Mouse (Mus musculus) CD4-positive helper T cell, adult 2 months (primary cell): ENCODE data around the gene Fank1.
A peak's percentile ranks its signal among the peaks of the same experiment; 100 is the strongest.

Experiments
- DNase-seq: peaks from one replicate; pipeline ENCODE4 v3.0.0-alpha.2; 2012; ENCODE audit warnings: low read depth, missing footprints, low spot score

Fank1 gene

DNA sequence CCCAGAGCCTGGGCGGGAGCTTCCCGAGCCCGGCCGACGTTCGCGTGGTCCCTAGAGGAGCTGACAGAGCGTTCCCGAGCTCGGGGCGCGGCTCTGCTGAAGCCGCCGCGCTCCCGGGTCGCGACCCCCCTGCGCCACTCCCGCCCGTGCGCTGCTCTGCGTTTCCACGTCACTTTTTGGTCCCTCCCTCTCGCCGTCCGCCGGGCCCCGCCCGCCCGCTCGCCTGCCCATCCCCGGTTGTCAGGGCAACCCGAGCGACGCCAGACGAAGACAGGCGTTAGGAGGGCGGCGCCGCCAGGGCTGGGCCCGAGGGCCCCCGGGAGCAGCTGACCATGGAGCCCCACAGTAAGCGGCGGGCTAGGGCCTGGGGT, at the start of gene Fank1:
Gene Fank1 (plus strand): TSS at position 236 of the 371 bp plus-strand sequence.
- peak; percentile 90 for DNase-seq

DNA sequence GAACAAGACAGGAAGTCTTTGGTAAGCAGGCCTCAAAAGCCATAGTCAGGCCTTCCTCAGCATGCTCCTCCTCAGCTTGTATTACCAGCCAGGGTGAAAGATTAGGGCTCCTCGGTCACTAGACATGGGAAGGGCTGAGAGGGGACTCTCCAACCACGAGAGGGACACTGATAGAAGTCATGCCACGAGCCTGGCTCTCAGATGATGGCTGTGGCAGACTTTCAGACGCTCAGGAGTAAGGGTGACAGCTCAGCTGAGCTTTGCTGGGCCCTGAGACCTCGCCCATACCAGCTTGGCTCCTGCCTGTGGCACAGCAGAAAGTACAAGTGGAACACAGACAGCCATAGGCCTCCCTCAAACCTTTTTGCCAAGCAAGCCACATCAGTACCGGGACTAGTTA, 49.6 kb upstream of the Fank1 start:
- no peak for DNase-seq

DNA sequence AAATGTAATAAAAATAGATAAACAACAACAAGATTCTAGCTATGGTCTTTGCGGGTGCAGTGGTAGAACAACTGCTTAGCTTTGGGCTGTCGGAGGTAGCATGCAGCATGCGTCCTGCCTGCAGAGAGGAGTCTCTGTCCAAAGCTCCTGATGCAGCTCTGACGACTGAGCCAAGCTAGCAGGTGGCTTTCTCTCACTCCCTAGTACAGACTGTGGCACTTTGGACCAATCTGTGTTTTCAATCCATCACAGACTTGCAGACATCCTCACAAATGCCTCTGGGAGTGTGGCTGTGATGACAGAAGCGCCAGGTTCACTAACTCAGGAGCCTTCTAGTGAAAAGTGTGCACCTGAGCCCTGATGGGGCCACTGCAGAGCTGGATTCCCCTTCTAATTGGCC, 47.3 kb upstream of the Fank1 start:
- DNase-seq, result no peak

DNA sequence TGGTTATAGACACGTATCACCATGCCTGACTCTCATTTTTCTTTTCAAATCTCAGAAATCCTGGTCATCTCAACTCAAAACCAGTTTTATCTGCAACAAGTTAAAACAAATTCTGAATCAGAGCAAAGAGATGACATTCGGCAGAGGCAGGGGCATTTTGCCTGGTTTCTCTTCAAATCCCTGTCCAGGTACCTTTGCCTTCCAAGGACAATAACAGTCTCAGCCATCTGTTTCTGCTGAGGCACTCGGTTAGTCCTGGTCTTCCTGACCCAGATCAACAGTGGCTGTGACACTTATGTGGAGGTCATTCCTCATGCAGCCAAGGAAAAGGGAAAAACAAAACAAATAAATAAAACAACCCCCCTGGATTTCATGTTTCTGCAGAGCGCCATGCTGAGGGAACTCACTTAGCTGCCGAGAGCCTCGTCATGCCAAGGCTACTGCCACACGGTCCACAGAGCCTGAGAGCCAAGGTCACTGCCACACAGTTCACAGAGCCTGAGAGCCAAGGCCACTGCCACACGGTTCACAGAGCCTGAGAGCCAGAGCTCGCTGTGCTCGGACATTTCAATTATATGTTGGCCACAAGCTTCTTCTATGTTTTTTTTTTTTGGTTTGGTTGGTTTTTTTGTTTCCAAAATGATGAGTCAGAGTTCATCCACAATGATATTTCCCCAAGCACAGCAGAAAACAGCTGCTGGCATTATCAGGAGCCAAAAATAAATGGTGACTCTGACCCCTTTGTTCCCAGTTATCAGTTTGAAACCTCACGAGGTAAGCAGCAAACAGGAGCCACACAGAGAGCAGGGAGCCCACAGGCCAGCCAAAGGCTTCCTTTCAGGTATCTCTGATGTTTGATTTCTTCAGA, 46.1 kb upstream of the Fank1 start:
- no peak for DNase-seq

DNA sequence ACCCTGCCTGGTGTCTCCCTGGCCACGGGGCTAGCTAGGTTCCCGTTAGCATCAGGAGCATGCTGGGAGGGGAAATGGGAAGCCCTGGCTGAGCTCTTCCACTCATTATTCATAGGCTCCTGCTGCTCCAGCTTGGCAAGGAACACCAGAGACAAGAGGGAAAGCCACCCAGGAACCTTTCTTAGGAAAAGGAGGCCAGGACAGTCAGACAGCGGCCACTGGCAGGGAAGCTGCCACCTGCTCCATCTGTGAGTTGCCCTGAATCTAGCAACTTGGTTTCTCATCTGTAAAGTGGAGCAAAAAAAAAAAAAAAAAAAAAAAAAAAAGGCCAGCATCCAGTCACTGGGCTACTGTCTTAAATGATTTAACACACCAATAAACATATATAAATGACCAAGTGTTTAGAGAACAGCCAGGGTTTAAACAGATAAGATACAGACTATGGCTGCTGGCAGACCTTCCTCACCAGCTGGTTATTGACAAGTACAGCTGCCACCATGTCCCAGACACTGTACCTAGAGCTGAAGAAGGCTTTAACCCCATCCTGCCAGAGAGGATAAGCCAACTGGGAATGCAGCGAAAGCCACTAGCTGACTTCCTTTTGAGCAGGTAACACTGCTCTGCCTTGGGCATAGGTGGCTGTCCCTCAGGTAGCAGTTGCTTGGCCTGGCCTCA, 44.6 kb upstream of the Fank1 start:
- no peak for DNase-seq

DNA sequence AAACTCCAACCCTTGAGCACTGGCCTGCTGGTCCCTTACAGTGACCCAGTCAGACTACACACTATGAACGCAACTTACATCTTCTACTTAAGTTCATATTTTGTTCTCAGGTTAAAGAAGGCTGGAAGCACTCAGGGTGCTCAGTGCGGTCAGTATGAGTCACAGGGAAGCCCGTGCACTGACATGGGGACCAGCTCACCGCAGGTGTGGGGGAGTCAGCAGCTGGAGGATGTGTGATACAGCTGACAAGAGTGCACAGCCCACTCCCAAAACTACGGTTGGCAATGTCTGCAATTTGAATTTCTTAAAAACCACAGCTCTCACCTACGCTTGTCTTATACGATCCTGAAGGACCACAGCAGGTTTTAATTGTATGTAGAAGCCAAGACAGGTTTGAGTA, 36.1 kb upstream of the Fank1 start:
- peak; percentile 31 for DNase-seq

DNA sequence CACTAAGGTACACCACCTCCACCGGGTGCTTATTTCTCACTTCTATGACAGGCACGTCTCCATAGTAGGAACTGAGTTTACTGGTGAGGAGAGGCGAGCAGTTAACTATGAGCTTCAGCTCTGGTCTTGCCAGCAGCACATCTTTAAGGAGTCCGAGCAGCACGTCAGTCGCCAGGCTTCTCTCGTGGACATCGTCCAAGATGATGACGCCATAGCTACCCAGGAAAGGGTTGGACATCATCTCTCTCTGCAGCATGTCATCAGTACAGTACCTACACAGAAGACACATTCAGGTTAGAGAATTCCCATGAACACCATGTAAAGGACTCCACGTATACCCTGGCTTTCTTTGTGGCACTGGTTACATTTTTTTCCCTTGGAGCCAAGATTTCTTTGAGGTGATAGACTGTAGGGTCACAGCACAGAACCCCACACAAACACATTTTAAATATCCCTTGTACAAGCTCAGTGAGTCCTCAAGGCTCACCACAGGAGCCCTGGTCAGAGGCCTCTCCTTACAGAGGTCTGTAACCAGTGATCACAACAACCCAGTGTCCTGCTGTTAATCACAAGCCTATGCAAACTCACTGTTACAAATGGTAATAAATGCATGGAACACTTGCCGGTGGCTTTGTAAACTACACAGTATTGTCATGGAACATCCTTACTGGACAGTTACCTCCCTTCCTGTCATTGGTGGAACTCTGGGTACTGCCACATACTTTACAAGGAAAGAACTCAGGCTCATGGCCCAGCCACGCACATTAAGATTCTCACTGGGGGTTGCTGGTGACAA, 33.9 kb upstream of the Fank1 start:
- no peak for DNase-seq

DNA sequence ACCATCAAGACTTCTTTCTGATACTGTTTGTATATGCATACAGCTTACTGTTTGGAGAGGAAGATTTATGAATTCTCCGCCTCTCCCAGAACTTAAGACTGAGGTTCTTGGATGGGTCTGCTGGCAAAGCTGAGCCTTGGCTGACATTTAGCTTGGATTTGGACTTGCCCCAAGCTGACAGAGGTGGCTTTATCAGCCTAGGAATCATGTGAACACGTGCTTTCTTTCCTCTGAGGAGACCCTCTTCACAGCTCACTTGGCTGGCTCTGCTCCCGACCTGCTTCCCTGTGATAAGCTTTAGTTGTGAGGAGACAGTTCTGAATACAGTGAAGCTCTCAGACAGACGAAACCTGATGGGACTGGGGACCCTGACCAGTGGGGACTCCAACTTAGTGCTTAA, 33.0 kb upstream of the Fank1 start:
- DNase-seq, result no peak

DNA sequence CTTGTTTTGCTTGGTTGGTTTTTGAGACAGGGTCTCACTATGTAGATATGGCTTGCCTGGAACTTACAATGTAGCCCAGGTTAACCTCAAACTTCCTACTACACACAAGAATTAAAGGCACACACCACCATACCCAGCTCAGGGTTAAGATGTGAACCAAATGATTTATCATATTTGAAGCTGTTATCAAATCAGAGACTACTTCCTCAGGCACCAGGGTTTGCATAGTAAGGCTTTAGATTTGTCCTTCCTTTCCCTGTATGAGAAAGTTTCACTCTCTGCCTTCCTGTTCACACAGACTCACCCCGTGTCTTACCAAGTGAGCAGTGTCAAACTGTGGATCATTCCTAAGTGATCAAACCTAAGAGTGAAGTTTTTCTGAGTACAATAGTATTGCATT, 32.5 kb upstream of the Fank1 start:
- DNase-seq, result no peak

DNA sequence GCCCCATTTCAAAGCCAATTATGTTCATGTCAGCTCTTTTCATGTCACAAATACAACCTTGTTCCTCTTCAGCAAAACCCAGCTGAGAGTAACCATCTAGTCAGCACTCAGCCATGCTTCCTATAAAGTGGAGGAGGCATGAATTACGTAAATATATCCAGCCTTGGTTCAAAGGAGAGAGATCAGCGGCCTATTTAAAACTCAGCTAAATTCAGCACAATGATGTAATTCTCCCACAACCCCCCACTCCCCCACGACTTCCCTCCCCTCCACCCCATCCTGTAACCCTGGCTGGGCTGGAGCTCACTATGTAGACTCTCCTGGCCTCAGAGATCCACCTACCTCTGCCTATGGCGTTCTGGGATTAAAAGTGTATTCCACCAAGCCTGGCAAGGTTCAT, 32.0 kb upstream of the Fank1 start:
- DNase-seq, result no peak

DNA sequence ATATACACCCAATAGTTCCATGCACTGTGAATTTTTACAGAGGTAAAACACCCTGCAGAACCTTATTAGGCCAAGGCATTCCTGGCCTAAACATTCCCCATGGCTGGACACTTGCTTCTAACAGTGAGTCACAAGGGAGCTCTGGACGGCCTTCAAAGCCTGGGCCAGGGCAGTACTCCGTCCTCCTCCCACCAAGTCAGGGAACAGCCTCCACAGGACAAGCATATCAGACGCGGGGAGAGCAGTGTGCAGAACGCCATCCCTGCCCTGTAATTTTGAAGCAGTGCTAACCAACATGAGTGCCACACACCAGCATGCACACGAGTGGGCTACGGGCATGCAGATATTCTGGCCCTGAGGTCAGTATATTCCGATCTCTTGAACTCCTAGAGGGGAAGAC, 29.3 kb upstream of the Fank1 start:
- DNase-seq, result no peak

DNA sequence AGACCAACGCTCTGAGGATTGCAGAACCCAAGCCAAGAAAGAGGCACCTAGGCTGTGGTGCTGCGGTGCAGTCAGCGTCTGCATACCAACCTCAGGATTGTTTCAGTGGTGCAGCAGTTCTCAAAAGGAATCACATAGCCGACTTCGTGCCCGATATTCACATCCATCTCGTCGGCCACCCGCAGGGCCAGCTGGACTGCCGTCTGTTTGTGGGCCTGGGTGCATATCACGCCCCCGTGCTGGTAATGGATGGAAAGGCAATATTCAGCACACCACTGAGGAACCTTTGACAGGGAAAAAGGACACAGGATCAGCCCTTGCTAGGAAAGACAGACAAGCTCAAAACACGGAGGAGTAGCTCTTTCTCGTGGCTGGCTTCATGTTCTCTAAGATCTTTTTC, 27.9 kb upstream of the Fank1 start:
- DNase-seq, result no peak

DNA sequence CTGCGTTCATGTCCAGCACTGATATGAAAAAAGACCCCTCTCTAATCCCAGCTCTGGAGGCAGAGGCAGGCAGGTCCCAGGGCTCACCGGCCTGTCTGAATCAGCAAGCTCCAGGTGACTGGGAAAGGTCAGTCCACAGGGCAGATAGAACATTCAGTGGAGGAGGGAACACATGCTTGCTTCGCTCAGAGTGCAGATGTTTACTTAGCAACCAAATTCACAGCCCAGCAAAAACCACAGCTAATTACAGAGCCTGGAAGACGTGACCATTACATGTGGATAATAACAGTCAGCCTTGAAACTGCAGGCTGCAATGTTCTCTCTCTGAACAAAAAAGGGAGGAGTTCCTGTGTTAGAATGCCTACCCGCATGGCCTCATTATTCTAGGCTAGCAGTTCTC, 26.0 kb upstream of the Fank1 start:
- no peak for DNase-seq

DNA sequence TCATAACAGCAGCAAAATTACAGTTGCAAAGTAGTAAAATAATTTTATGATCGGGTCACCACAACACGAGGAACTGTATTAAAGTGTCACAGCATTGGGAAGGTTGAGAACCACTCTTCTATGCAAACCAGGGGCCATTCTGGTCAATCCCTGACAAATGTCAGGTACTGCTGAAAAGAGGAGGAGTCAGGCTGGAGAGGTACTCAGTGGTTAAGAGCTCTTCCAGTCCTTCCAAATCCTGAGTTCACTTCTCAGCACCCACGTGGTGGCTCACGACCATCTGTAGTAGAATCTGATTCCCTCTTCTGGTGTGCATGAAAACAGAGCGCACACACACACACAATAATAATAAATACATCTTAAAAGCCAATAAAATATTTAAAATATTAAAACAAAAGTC, 25.5 kb upstream of the Fank1 start:
- no peak for DNase-seq

DNA sequence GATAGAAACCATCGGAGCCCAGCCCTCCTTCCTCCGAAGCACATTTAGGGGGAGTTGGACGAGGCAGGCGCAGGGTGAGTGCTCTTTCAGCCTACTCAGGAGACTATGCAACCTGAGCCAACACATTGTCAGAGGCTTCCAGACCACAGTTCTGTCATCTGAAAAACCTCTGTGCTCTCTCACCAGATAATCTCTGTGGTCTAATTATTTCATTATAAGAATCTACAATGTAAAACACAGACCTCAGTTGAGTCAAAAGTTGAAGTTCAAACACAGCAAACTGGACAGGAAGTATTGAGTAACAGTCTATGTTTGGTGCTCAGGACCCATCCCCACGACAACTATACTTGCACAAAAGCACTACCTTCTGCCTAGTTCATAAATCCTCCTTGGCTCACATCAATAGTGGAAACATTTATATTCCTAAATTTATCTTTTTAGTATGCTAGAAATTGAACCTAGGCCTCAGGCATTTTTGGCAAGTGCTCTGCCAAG, 18.7 kb upstream of the Fank1 start:
- no peak for DNase-seq

DNA sequence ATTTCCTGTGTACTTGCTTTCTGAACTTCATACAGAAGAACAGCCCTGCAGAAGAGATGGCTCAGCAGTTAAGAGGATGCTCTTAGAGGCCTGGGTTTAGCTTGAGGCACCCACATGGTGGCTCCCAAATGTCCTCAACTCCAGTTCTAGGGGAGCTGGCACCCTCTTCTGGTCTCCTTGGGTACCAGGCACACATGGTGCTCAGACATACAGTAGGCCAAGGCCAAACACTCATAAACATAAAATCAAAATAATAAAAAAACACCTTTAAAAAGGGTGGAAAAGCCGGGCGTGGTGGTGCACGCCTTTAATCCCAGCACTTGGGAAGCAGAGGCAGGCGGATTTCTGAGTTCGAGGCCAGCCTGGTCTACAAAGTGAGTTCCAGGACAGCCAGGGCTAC, 17.9 kb upstream of the Fank1 start:
- DNase-seq, result no peak

DNA sequence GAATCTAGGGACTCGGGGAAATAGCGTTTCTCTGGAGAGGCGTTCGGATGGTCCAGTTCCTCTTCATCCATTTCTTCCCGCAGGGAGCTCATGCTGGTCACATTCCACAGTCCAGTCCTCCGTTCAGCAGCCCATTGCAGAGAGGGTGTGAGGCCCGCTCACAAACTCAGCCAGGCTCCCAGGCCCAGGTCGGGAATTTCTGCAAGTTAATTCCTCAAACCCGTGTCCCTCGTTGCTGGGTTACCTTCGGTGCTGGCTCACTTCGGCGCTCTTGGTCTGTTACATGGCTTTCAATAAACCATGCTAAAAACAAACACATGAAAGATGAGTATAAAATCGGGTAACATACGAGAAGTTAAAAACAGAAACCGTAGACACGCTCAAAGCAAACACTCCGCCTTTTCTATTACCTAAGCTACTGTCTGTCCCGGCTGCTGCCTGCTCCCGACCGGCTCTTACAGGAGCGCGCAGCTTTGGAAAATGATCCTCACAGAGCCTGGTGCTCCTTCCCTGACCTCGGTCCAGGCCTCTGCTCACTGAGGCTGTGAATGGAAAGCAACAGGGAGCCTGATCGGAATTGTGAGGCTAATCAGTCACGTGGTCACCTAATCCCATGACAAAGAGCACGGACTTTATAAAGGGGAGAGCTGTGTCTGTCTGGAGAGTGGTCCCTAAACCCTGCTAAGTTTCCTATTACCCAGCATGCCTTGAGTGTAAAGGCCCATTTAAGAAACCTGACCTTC, 16.9 kb upstream of the Fank1 start:
- DNase-seq, result no peak

DNA sequence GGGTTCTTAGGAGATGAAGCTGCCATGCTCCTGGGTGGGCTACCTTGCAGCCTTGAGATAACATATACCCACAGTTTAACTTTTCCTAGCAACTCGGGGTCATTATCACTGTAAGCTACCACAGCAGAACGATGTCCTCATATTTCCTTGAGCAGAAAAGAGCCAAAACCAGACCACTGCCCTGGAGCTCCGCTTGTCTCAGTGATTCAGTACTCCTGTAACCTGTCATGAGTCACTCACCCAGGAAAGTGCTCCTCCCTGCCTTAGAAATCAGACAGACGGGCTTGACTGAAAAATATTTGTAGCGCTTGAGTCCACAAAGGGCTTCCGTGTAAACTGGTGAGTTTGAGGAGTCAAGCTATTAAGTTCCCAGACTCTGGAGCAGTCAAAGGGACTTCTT, 14.0 kb upstream of the Fank1 start:
- no peak for DNase-seq

DNA sequence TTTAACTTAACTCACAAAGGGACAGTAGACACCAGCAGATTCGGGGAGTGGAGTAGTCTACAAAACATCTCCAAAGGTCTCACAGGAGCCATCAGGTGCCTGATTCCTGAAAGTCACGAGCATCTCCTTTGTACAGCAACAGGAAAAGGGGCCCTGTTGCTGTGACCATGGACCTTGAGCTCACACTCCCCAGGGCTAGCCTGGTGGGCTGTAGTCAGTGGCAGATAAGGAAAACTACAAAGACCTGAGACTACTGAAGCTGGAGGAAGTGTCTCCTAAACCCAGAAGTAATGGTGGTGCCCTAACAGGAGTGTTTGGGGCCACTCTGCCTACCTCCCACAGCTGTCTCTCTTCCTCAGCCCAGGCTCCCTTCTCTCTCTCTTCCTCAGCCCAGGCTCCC, 12.2 kb upstream of the Fank1 start:
- DNase-seq, result no peak

DNA sequence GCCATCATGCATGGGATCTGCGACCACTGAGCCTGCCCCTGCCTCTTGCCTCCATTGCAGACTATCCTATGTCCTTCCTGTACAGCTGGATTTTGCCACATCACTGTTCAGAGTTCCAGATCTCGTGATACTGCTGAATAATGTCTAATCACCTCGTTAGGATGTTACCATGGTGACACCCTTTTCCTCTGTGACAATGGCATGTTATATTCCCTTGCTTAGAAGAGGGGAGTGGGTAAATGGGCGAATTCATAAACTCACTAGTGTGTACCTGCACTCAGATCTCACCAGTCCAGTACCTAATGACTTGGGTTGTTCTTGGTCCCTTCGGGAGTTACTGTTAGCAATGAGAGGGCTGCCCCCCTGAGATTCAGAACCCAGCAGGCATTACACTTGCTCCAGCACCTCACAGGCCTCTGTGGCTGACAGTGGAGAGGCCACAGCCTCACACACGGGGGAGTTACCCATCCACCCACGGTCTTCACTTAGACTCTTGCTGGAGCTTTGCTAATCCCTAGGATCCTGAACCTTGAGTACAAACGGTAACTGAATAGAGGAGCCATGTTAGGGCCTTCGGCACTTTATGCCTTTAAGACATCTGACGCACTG, 11.3 kb upstream of the Fank1 start:
- DNase-seq, result no peak

DNA sequence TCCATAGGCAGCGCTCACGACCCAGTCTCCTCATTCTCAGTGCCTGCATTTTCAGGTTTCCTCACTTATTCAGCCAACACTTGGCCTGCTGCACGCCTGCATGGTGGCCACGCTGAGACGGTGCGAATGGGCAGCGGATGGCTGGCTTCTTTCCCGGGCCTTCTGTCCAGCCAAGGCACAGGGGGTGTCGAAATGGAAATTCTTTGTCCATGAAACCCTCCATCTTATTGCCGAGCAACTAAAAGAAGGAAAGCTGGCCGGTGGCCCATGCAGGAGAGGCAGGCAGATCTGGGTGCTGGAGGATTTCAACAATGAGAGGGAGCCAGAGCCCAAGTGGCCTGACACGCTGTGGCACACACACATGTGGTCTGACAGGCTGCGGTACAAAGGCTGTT, 10.8 kb upstream of the Fank1 start:
- no peak for DNase-seq
